Mouse (Mus musculus): ENCODE measurements at regions not wholly inside any gene's neighbourhood (a gene's known extent, or its start where the extent isn't known, plus 50 kb on each side); places are given as distances from the start of the nearest gene placed in this dataset.

GRCm38 (mm10) chr15:25026351-25026750 is 387.2 kb downstream of the Basp1 start:
- TF ChIP-seq CTCF (IDR thresholded peaks at IDR 0.05) (no peak), EP300 (IDR thresholded peaks at IDR 0.05) (no peak)
